Mouse (Mus musculus): ENCODE data around the gene Tcaf1. TPM values are rescaled to one million over a fixed set of nuclear protein-coding genes. Genes with fewer than 3 reads are reported as not detected.

The Tcaf1 gene
- polyA plus RNA-seq (2012; rRNA removed), result 153 TPM in 2 replicates

DNA sequence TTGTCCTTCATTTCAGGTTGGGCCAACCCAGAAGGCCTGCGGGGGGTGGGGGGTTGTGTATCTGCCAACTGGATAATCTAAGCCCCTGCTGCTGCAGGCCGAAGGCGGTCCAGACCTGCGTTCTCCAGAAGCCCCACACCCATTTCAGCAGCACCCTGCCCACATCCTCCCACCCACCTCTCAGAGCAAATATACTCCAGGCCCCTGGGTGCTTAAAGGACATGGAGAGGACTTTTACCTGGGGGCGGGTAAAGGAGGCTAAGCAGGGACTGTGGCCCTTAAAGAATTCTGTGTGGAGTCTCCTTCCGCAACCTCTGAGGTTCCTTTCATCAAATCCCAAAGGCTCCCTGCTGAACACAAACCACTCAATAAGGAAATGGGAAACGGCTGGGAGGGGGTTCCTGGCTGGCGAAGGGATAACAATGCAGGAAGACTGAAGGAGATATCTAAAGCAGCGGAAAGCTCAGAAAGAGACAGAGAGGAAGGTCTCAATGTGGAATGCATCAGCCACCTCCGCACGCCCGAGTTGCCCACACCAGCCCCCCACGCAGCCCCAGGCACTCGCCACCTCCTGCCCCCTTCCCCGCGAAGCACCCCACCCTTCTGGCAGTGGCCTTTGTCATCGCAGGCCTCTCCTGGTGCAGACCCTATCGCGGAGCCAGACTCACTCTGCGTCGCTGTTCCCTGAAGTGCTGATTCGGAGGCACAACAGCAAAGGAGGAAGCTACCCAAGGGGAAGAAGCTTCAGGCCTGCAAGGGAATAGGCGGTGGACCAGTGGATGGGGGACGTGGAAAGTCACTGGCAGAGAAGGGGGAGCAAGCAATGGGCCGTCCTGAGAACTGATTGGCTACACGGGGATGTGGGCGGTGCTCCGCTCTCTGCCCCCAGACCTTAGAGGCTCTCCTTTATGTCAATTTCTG is at the start of gene Tcaf1:
TSS of gene Tcaf1 (minus strand) at position 798 of the 921 bp plus-strand sequence.

GRCm38 (mm10) chr6:42756104-42756503 is 46.2 kb upstream of the Tcaf1 start, which contains the start of gene Olfr38:
TSS of gene Olfr38 (plus strand) at chr6:42756404.

GRCm38 (mm10) chr6:42739071-42739470 is 29.2 kb upstream of the Tcaf1 start, which contains the start of gene Olfr453:
TSS of gene Olfr453 (plus strand) at chr6:42739371.

DNA sequence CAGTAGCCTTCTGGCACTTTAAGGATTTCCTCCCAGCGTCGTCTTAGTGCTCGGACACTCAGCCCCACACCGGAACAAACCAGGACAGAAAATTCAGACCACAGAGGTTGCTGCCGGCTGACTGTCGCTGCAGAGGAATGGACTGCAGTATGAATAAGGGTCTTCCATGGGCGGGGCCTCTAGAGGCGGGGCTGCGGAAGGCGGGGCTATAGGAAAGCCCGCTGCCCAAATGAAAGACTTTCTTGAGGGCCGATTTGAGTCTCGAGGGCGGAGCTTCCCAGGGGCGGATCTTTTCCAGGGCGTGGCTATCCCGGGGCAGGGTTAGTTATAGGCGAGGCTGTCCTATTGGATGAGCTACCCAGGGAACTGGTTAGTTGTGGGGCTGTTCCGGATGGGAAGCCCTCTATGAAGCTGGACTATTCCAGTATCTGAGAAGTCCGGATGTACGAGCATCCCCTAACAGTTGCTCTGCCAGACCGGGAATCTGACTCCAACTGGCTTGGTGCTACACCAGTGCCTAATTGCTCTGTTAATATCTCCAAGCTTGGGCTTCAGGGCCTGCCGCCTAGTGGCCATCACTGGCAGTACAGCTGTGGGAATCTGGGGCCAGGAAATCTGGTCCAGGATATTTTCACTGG is 64.9 kb downstream of the Tcaf1 start, which contains the start of gene Tcaf2:
TSS of gene Tcaf2 (minus strand) at position 343 of the 638 bp plus-strand sequence.

Other genes with a start within 250 kb of the Tcaf1 start
- gene Olfr458, start 244.9 kb downstream of the Tcaf1 start, polyA plus RNA-seq (2012; rRNA removed), result not detected in 2 replicates
- not detected in 2 replicates for gene Olfr457, start 233.8 kb downstream of the Tcaf1 start, polyA plus RNA-seq (2012; rRNA removed)
- not detected in 2 replicates for gene Olfr456, start 222.9 kb downstream of the Tcaf1 start, polyA plus RNA-seq (2012; rRNA removed)
- not detected in 2 replicates for gene Olfr455, start 162.5 kb downstream of the Tcaf1 start, polyA plus RNA-seq (2012; rRNA removed)
- gene Tcaf3, start 112.4 kb downstream of the Tcaf1 start, polyA plus RNA-seq (2012; rRNA removed), result 0.03 TPM in 1 of 2 replicates, not detected in the other
- gene Tcaf2, start 64.8 kb downstream of the Tcaf1 start, polyA plus RNA-seq (2012; rRNA removed), result 1.1 and 1.4 TPM in 2 replicates
- not detected in 2 replicates for gene Olfr453, start 29.3 kb upstream of the Tcaf1 start, polyA plus RNA-seq (2012; rRNA removed)
- gene Olfr38, start 46.3 kb upstream of the Tcaf1 start, polyA plus RNA-seq (2012; rRNA removed), result not detected in 2 replicates
- not detected in 2 replicates for gene Olfr452, start 75.0 kb upstream of the Tcaf1 start, polyA plus RNA-seq (2012; rRNA removed)
- gene Olfr450, start 101.9 kb upstream of the Tcaf1 start, polyA plus RNA-seq (2012; rRNA removed), result not detected in 2 replicates
- not detected in 2 replicates for gene Olfr449, start 124.3 kb upstream of the Tcaf1 start, polyA plus RNA-seq (2012; rRNA removed)
- gene Olfr448, start 180.4 kb upstream of the Tcaf1 start, polyA plus RNA-seq (2012; rRNA removed), result not detected in 2 replicates
- gene Olfr447, start 198.8 kb upstream of the Tcaf1 start, polyA plus RNA-seq (2012; rRNA removed), result not detected in 2 replicates
- not detected in 2 replicates for gene Olfr446, start 211.3 kb upstream of the Tcaf1 start, polyA plus RNA-seq (2012; rRNA removed)
- gene Olfr444, start 239.0 kb upstream of the Tcaf1 start, polyA plus RNA-seq (2012; rRNA removed), result not detected in 2 replicates

All from central nervous system, embryonic 18 days (tissue).